Mouse (Mus musculus): ENCODE measurements around the gene Gramd4.

DNA sequence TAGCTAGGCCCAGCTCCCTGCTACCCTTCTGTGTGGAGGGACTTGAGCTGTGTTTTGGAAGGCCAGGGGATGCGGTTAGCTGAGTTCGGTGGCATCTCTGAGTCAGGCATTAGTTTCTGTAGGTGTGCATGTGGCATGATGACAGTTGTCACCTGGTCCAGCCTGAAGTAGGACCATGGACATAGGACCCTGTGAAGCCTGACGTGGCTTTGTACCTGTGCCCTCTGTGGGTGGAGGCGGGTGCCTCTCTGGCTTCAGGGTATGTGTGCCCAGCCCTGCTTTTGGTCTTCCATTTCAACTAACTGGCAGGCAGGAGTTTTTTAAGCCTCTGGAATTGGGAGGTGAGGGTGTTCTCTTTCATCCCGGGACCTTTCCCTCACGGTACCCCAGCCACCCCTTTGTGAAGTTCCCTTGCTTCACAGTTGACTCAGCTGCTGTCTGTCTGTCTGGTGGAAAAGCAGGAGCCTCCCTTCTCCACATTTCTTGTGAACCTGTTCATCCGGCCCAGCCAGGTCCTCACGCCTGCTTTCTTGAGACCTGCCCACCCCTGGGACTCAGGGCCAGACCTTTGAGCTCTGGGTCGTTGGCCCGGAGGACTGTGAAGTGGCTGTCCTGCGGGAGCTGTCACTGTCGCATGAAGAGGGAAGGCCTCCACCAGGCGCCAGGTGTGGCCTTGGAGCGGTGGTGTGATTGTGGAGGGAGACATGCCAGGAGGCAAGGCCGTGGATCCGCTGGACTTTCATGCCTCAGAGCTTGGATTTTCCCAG, 16.9 kb downstream of the Gramd4 start:
- no peak for TF ChIP-seq GATA1 (IDR thresholded peaks at IDR 0.05; ENCODE audit: low read length)
- TF ChIP-seq TAL1 (IDR thresholded peaks at IDR 0.05; ENCODE audit: low read length), result no peak
